Mouse (Mus musculus): Measurements from ENCODE around the gene Cyp26c1. TPM values are rescaled to one million over a fixed set of nuclear protein-coding genes. Genes with fewer than 3 reads are reported as not detected.

Gene Cyp26c1
- polyA plus RNA-seq, 1 experiment from 2014 or later = not detected

DNA sequence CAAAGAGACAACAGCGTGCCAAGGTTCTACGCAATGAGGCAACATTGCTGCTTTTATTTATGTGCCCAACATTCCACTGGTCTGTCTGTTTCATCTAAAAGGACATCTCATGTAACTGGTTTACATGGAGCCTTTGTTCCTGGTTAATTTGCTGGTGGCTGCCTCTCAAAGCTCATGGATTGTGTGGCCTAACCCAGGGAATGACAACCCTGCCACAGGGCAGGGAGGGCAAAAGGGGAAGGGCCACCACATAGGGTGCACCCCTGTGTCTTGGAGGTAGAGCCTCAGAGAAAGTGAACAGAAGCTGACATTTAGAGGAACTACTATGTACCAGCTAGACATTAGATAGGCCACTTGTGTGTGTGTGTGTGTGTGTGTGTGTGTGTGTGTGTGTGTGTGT, 42.0 kb downstream of the Cyp26c1 start:
- Histone ChIP-seq H3K9me3 (ENCODE audit: control insufficient read depth) (no peaks in the 10 kb centered on the region), H3K9ac (ENCODE audit: low read depth, low read length) (no peak overlapping the region), H3K4me3 (ENCODE audit: low read depth, low read length) (no peak overlapping the region), H3K4me2 (replicated peaks; ENCODE audit: low read depth) (no peak overlapping the region), H3K27me3 (replicated peaks; ENCODE audit: control insufficient read depth, insufficient read depth, low read length) (no peaks in the 10 kb centered on the region), H3K27ac (ENCODE audit: low read depth, low read length) (no peak overlapping the region), H3K36me3 (ENCODE audit: control insufficient read depth, insufficient read depth) (no peaks in the 10 kb centered on the region), H3K4me1 (replicated peaks; ENCODE audit: control insufficient read depth, insufficient read depth, low read length) (no peaks in the 10 kb centered on the region)
- no peak for ATAC-seq
- 93% methylated on average over 2 of the region's 2 CpGs for WGBS
- no peak for TF ChIP-seq CTCF (IDR thresholded peaks at IDR 0.05; ENCODE audit: low read depth)

DNA sequence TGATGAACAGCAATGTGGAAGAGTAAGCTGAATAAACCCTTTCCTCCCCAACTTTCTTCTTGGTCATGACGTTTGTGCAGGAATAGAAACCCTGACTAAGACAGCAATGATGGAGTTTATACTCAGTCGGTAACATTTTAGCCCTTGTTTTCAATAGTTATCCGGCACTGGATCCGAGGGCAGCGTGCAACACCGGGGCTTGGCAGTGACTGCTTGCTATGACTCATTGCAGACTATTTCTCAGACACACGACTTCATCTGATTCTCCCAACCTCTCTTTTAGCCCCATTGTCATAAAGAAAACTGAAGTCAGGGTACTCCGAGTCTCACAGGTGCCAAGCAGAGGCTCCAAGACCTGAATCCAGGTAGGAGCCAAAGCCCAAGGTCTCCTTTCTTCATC, 50.0 kb downstream of the Cyp26c1 start:
- H3K9ac ChIP-seq (ENCODE audit: low read depth, low read length) = no peak overlapping the region
- no peak overlapping the region for H3K4me3 ChIP-seq (ENCODE audit: low read depth, low read length)
- no peaks in the 10 kb centered on the region for H3K27me3 ChIP-seq (replicated peaks; ENCODE audit: control insufficient read depth, insufficient read depth, low read length)
- TF ChIP-seq CTCF (IDR thresholded peaks at IDR 0.05; ENCODE audit: low read depth) = no peak
- no peak overlapping the region for H3K4me2 ChIP-seq (replicated peaks; ENCODE audit: low read depth)
- H3K4me1 ChIP-seq (replicated peaks; ENCODE audit: control insufficient read depth, insufficient read depth, low read length) = no peaks in the 10 kb centered on the region
- no peak for ATAC-seq
- no peaks in the 10 kb centered on the region for H3K36me3 ChIP-seq (ENCODE audit: control insufficient read depth, insufficient read depth)
- no peak overlapping the region for H3K27ac ChIP-seq (ENCODE audit: low read depth, low read length)
- no peaks in the 10 kb centered on the region for H3K9me3 ChIP-seq (ENCODE audit: control insufficient read depth)
- WGBS = 79% methylated on average over 8 of the region's 8 CpGs

DNA sequence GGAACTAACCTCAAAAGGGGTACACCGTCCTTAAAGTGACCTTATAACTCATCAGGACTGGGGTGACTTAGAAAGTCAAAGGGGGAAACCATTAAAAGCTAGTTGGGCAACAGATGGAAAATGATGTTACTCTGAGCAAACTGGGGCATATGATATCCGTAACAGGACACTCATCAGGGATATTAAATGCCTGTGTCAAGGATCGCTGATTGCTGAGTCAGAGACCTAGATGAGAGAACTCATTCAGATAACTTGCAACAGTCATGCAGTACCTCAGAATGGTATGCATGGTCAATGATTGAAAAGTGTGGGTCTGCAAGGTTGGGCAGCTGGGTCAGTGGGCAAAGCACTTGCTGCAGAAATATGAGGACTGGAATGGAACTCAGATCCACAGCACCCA, 53.2 kb downstream of the Cyp26c1 start:
- Histone ChIP-seq H3K9me3 (ENCODE audit: control insufficient read depth) (no peaks in the 10 kb centered on the region), H3K4me2 (replicated peaks; ENCODE audit: low read depth) (no peak overlapping the region), H3K27ac (ENCODE audit: low read depth, low read length) (no peak overlapping the region), H3K36me3 (ENCODE audit: control insufficient read depth, insufficient read depth) (no peaks in the 10 kb centered on the region), H3K27me3 (replicated peaks; ENCODE audit: control insufficient read depth, insufficient read depth, low read length) (no peaks in the 10 kb centered on the region), H3K4me1 (replicated peaks; ENCODE audit: control insufficient read depth, insufficient read depth, low read length) (no peaks in the 10 kb centered on the region), H3K9ac (ENCODE audit: low read depth, low read length) (no peak overlapping the region), H3K4me3 (ENCODE audit: low read depth, low read length) (no peak overlapping the region)
- WGBS = 90% methylated on average over 3 of the region's 3 CpGs
- no peak for TF ChIP-seq CTCF (IDR thresholded peaks at IDR 0.05; ENCODE audit: low read depth)
- no peak for ATAC-seq

- Histone ChIP-seq H3K9ac (ENCODE audit: low read depth, low read length) (no peak overlapping the region), H3K4me3 (ENCODE audit: low read depth, low read length) (no peak overlapping the region), H3K36me3 (ENCODE audit: control insufficient read depth, insufficient read depth) (no peaks in the 10 kb centered on the region), H3K27ac (ENCODE audit: low read depth, low read length) (no peak overlapping the region), H3K4me1 (replicated peaks; ENCODE audit: control insufficient read depth, insufficient read depth, low read length) (no peaks in the 10 kb centered on the region), H3K9me3 (ENCODE audit: control insufficient read depth) (no peaks in the 10 kb centered on the region), H3K27me3 (replicated peaks; ENCODE audit: control insufficient read depth, insufficient read depth, low read length) (no peaks in the 10 kb centered on the region), H3K4me2 (replicated peaks; ENCODE audit: low read depth) (no peak overlapping the region)
- no peak for ATAC-seq
- no peak for TF ChIP-seq CTCF (IDR thresholded peaks at IDR 0.05; ENCODE audit: low read depth)
- WGBS = 70% methylated on average over 7 of the region's 7 CpGs
Observed at GRCm38 (mm10) chr19:37740043-37740442, 54.7 kb downstream of the Cyp26c1 start.

Other genes with a start within 250 kb of the Cyp26c1 start
- 23.3 and 24.6 TPM in 2 replicates for gene Exoc6, start 135.2 kb upstream of the Cyp26c1 start, polyA plus RNA-seq (2015; fragmentation: Nextera tagmentation; extraction: Ambion mirVana)
- 0.14 TPM in 1 of 2 replicates, not detected in the other for gene Cyp26a1, start 12.2 kb downstream of the Cyp26c1 start, polyA plus RNA-seq (2015; fragmentation: Nextera tagmentation; extraction: Ambion mirVana)

Measured in intestine, postnatal 0 days (tissue).